Mouse (Mus musculus) erythroid progenitor cell, adult 5-6 weeks (primary cell): ENCODE data around the gene BC029722. TPM values are rescaled to one million over a fixed set of nuclear protein-coding genes. Genes with fewer than 3 reads are reported as not detected.

Experiments used
- ATAC-seq: replicated peaks from 2 replicates; pipeline ENCODE4 v1.8.0; 2016; ENCODE audit warnings: moderate number of reproducible peaks, mild to moderate bottlenecking, moderate TSS enrichment, inconsistent platforms; ENCODE audit not compliant: poor library complexity, low FRiP score, severe bottlenecking
- total RNA-seq, 2 experiments: library from RNA; stranded (forward) in 1 of 2; stranded (reverse) in 1 of 2; fragments of 150-400 nt in 1 of 2; fragments of 186-747, 209-891 nt in 1 of 2; gene quantifications; 2 replicates each; pipeline versions ENCODE4 v1.2.3 to v1.2.4; 2015 to 2017; ENCODE audit warnings: low replicate concordance in 2 of 2

BC029722 gene
- total RNA-seq, 2 experiments from 2014 or later = 1.6 TPM; not detected in 1

GRCm38 (mm10) chr2:155787949-155788931 is 31.0 kb downstream of the BC029722 start:
- ATAC-seq = no peak

- no peak for ATAC-seq
Measured at GRCm38 (mm10) chr2:155786905-155787304, 32.3 kb downstream of the BC029722 start.

- ATAC-seq = no peak
Measured at GRCm38 (mm10) chr2:155784534-155784933, 34.7 kb downstream of the BC029722 start.

GRCm38 (mm10) chr2:155779506-155779905 is 39.7 kb downstream of the BC029722 start:
- no peak for ATAC-seq

- no peak for ATAC-seq
Measured at GRCm38 (mm10) chr2:155779066-155779465, 40.2 kb downstream of the BC029722 start.

GRCm38 (mm10) chr2:155778004-155778403 is 41.2 kb downstream of the BC029722 start:
- no peak for ATAC-seq

GRCm38 (mm10) chr2:155777688-155777985 is 41.6 kb downstream of the BC029722 start:
- ATAC-seq = no peak

- ATAC-seq = no peak
Measured at GRCm38 (mm10) chr2:155776824-155777687, 42.2 kb downstream of the BC029722 start.

- ATAC-seq = no peak
Measured at GRCm38 (mm10) chr2:155775685-155776263, 43.5 kb downstream of the BC029722 start.

- no peak for ATAC-seq
Measured at GRCm38 (mm10) chr2:155774927-155775684, 44.1 kb downstream of the BC029722 start, which contains the start of gene Mmp24. Mmp24 (plus strand) TSS chr2:155775342.

GRCm38 (mm10) chr2:155774261-155774926 is 44.8 kb downstream of the BC029722 start:
- ATAC-seq = no peak

- ATAC-seq = no peak
Measured at GRCm38 (mm10) chr2:155773664-155774063, 45.6 kb downstream of the BC029722 start.

Other genes with a start within 250 kb of the BC029722 start
- gene Gss, start 226.6 kb downstream of the BC029722 start, total RNA-seq (2015; ENCODE audit: low replicate concordance) = 2.9 and 7.1 TPM in 2 replicates
- gene Gss, start 226.6 kb downstream of the BC029722 start, total RNA-seq (2017; ENCODE audit: low replicate concordance) = 5.6 and 9.6 TPM in 2 replicates
- gene Myh7b, start 208.2 kb downstream of the BC029722 start, total RNA-seq (2015; ENCODE audit: low replicate concordance) = not detected in 2 replicates
- not detected in 2 replicates for gene Myh7b, start 208.2 kb downstream of the BC029722 start, total RNA-seq (2017; ENCODE audit: low replicate concordance)
- 35.6 and 35.7 TPM in 2 replicates for gene Trpc4ap, start 127.0 kb downstream of the BC029722 start, total RNA-seq (2015; ENCODE audit: low replicate concordance)
- gene Trpc4ap, start 127.0 kb downstream of the BC029722 start, total RNA-seq (2017; ENCODE audit: low replicate concordance) = 19.7 and 49.9 TPM in 2 replicates
- gene Edem2, start 90.0 kb downstream of the BC029722 start, total RNA-seq (2015; ENCODE audit: low replicate concordance) = 11.3 and 12.3 TPM in 2 replicates
- gene Edem2, start 90.0 kb downstream of the BC029722 start, total RNA-seq (2017; ENCODE audit: low replicate concordance) = 6.2 and 6.7 TPM in 2 replicates
- not detected in 2 replicates for gene Gm17581, start 83.6 kb downstream of the BC029722 start, total RNA-seq (2015; ENCODE audit: low replicate concordance)
- gene Gm17581, start 83.6 kb downstream of the BC029722 start, total RNA-seq (2017; ENCODE audit: low replicate concordance) = not detected in 2 replicates
- not detected in 2 replicates for gene Procr, start 68.3 kb downstream of the BC029722 start, total RNA-seq (2015; ENCODE audit: low replicate concordance)
- not detected in 2 replicates for gene Procr, start 68.3 kb downstream of the BC029722 start, total RNA-seq (2017; ENCODE audit: low replicate concordance)
- gene Mmp24, start 44.1 kb downstream of the BC029722 start, total RNA-seq (2015; ENCODE audit: low replicate concordance) = not detected in 2 replicates
- not detected in 2 replicates for gene Mmp24, start 44.1 kb downstream of the BC029722 start, total RNA-seq (2017; ENCODE audit: low replicate concordance)
- 68.1 and 91.0 TPM in 2 replicates for gene Eif6, start 7.5 kb upstream of the BC029722 start, total RNA-seq (2015; ENCODE audit: low replicate concordance)
- 11.6 and 28.1 TPM in 2 replicates for gene Eif6, start 7.5 kb upstream of the BC029722 start, total RNA-seq (2017; ENCODE audit: low replicate concordance)
- not detected in 2 replicates for gene Fam83c, start 15.4 kb upstream of the BC029722 start, total RNA-seq (2015; ENCODE audit: low replicate concordance)
- gene Fam83c, start 15.4 kb upstream of the BC029722 start, total RNA-seq (2017; ENCODE audit: low replicate concordance) = not detected in 2 replicates
- gene Uqcc1, start 110.9 kb upstream of the BC029722 start, total RNA-seq (2015; ENCODE audit: low replicate concordance) = 1.7 and 7.6 TPM in 2 replicates
- gene Uqcc1, start 110.9 kb upstream of the BC029722 start, total RNA-seq (2017; ENCODE audit: low replicate concordance) = 2.3 and 2.6 TPM in 2 replicates
- gene Gm15557, start 121.3 kb upstream of the BC029722 start, total RNA-seq (2015; ENCODE audit: low replicate concordance) = not detected in 2 replicates
- gene Gm15557, start 121.3 kb upstream of the BC029722 start, total RNA-seq (2017; ENCODE audit: low replicate concordance) = not detected in 2 replicates
- gene Gdf5, start 125.9 kb upstream of the BC029722 start, total RNA-seq (2015; ENCODE audit: low replicate concordance) = not detected in 2 replicates
- not detected in 2 replicates for gene Gdf5, start 125.9 kb upstream of the BC029722 start, total RNA-seq (2017; ENCODE audit: low replicate concordance)
- 4.2 and 32.4 TPM in 2 replicates for gene Cep250, start 137.0 kb upstream of the BC029722 start, total RNA-seq (2015; ENCODE audit: low replicate concordance)
- 18.5 and 19.2 TPM in 2 replicates for gene Cep250, start 137.0 kb upstream of the BC029722 start, total RNA-seq (2017; ENCODE audit: low replicate concordance)
- gene 6430550D23Rik, start 188.6 kb upstream of the BC029722 start, total RNA-seq (2015; ENCODE audit: low replicate concordance) = not detected in 2 replicates
- gene 6430550D23Rik, start 188.6 kb upstream of the BC029722 start, total RNA-seq (2017; ENCODE audit: low replicate concordance) = 0.26 TPM in 1 of 2 replicates, not detected in the other
- gene Ergic3, start 188.6 kb upstream of the BC029722 start, total RNA-seq (2015; ENCODE audit: low replicate concordance) = 59.5 and 136 TPM in 2 replicates
- gene Ergic3, start 188.6 kb upstream of the BC029722 start, total RNA-seq (2017; ENCODE audit: low replicate concordance) = 18.6 and 22.6 TPM in 2 replicates
- not detected in 2 replicates for gene Fer1l4, start 233.5 kb upstream of the BC029722 start, total RNA-seq (2015; ENCODE audit: low replicate concordance)
- not detected in 2 replicates for gene Fer1l4, start 233.5 kb upstream of the BC029722 start, total RNA-seq (2017; ENCODE audit: low replicate concordance)
- gene Spag4, start 245.7 kb upstream of the BC029722 start, total RNA-seq (2015; ENCODE audit: low replicate concordance) = not detected in 2 replicates
- gene Spag4, start 245.7 kb upstream of the BC029722 start, total RNA-seq (2017; ENCODE audit: low replicate concordance) = not detected in 2 replicates